Mouse (Mus musculus): Measurements from ENCODE around the gene Eif1. TPM values are rescaled to one million over a fixed set of nuclear protein-coding genes. Genes with fewer than 3 reads are reported as not detected.
A peak's percentile ranks its signal among the peaks of the same experiment; 100 is the strongest.
"Not testable (repeated sequence)": the region's sequence is repeated elsewhere in the genome, so short reads cannot be mapped to it uniquely, and the experiment has no call there.

Eif1 gene
- total RNA-seq, 2 experiments from 2014 or later = 648 to 674 TPM

- no peak for DNase-seq (ENCODE audit: low spot score in 2 of 2)
Observed at GRCm38 (mm10) chr11:100311656-100312055, 8.0 kb upstream of the Eif1 start.

GRCm38 (mm10) chr11:100312096-100312679 is 7.5 kb upstream of the Eif1 start:
- no peak for DNase-seq (ENCODE audit: low spot score in 2 of 2)

GRCm38 (mm10) chr11:100313424-100313823 is 6.3 kb upstream of the Eif1 start:
- DNase-seq (ENCODE audit: low spot score in 2 of 2) = no peak

GRCm38 (mm10) chr11:100315439-100315838 is 4.2 kb upstream of the Eif1 start:
- DNase-seq (ENCODE audit: low spot score in 2 of 2) = no peak

GRCm38 (mm10) chr11:100317826-100318380 is 1.8 kb upstream of the Eif1 start:
- no peak for DNase-seq (ENCODE audit: low spot score in 2 of 2)

GRCm38 (mm10) chr11:100318529-100319451 is 895 bp upstream of the Eif1 start:
- DNase-seq (ENCODE audit: low spot score in 2 of 2) = no peak

- DNase-seq (ENCODE audit: low spot score in 2 of 2) = peak; percentile 87 to 93
Observed at GRCm38 (mm10) chr11:100320172-100320630, 516 bp downstream of the Eif1 start.

- DNase-seq (ENCODE audit: low spot score in 2 of 2) = not testable (repeated sequence)
Observed at GRCm38 (mm10) chr11:100320701-100321410, 1.2 kb downstream of the Eif1 start.

GRCm38 (mm10) chr11:100321479-100322305 is 2.0 kb downstream of the Eif1 start:
- DNase-seq (ENCODE audit: low spot score in 2 of 2) = not testable (repeated sequence)

GRCm38 (mm10) chr11:100322591-100323258 is 3.0 kb downstream of the Eif1 start:
- DNase-seq (ENCODE audit: low spot score in 2 of 2) = no peak

GRCm38 (mm10) chr11:100323578-100323977 is 3.9 kb downstream of the Eif1 start:
- peak; percentile 55 to 73 for DNase-seq (ENCODE audit: low spot score in 2 of 2)

- DNase-seq (ENCODE audit: low spot score in 2 of 2) = no peak
Observed at GRCm38 (mm10) chr11:100325062-100325629, 5.5 kb downstream of the Eif1 start.

GRCm38 (mm10) chr11:100327316-100327715 is 7.6 kb downstream of the Eif1 start:
- DNase-seq (ENCODE audit: low spot score in 2 of 2) = no peak

GRCm38 (mm10) chr11:100327761-100328160 is 8.1 kb downstream of the Eif1 start:
- DNase-seq (ENCODE audit: low spot score in 2 of 2) = no peak

GRCm38 (mm10) chr11:100330235-100330634 is 10.6 kb downstream of the Eif1 start:
- no peak for DNase-seq (ENCODE audit: low spot score in 2 of 2)

GRCm38 (mm10) chr11:100330816-100331375 is 11.2 kb downstream of the Eif1 start:
- DNase-seq (ENCODE audit: low spot score in 2 of 2) = not testable (repeated sequence)

GRCm38 (mm10) chr11:100332766-100333515 is 13.3 kb downstream of the Eif1 start:
- peak in 1 of 2 experiments; percentile 45 for DNase-seq (ENCODE audit: low spot score in 2 of 2)

- DNase-seq (ENCODE audit: low spot score in 2 of 2) = no peak
Observed at GRCm38 (mm10) chr11:100333944-100334457, 14.3 kb downstream of the Eif1 start, which contains the start of gene Gast. Gene Gast (plus strand): TSS chr11:100334407.
